Mouse (Mus musculus) ES-Bruce4 (cell line): ENCODE results near the gene Ifih1. TPM values are rescaled to one million over a fixed set of nuclear protein-coding genes. Genes with fewer than 3 reads are reported as not detected.

Experiments
- H3K27ac ChIP-seq: 2 replicates; pipeline ENCODE4 v1.5.1; 2012; ENCODE audit warnings: low read length, inconsistent platforms; ENCODE audit not compliant: insufficient read depth
- H3K27me3 ChIP-seq: 2 replicates; pipeline ENCODE4 v1.6.1; 2012; ENCODE audit warnings: mild to moderate bottlenecking, low read length, inconsistent platforms; ENCODE audit not compliant: control insufficient read depth, poor library complexity, insufficient read depth, severe bottlenecking
- H3K36me3 ChIP-seq: 2 replicates; pipeline ENCODE4 v1.6.1; 2012; ENCODE audit warnings: inconsistent platforms, mild to moderate bottlenecking, low read length, moderate library complexity; ENCODE audit not compliant: control insufficient read depth, poor library complexity, insufficient read depth, severe bottlenecking
- H3K4me1 ChIP-seq: one replicate; pipeline ENCODE4 v1.8.1; 2011; ENCODE audit warnings: low read length; ENCODE audit not compliant: control insufficient read depth, insufficient read depth
- H3K4me3 ChIP-seq: 2 replicates; pipeline ENCODE4 v1.5.1; 2011; ENCODE audit warnings: low read depth, mild to moderate bottlenecking, low read length
- H3K9ac ChIP-seq: 2 replicates; pipeline ENCODE4 v1.6.1; 2012; ENCODE audit warnings: low read depth, mild to moderate bottlenecking, inconsistent platforms; ENCODE audit not compliant: poor library complexity, severe bottlenecking
- H3K9me3 ChIP-seq: replicated peaks from 2 replicates; pipeline ENCODE4 v1.6.1; 2012; ENCODE audit warnings: mild to moderate bottlenecking, low read length, inconsistent platforms; ENCODE audit not compliant: control insufficient read depth, poor library complexity, insufficient read depth, severe bottlenecking
- CTCF ChIP-seq: IDR thresholded peaks from one replicate; pipeline ENCODE4 v1.8.1; 2011; ENCODE audit warnings: low read depth, low read length
- EP300 ChIP-seq: IDR thresholded peaks from 2 replicates; pipeline ENCODE4 v1.6.1; 2011; ENCODE audit warnings: low read depth, low read length; ENCODE audit not compliant: insufficient read depth
- POLR2A ChIP-seq: IDR thresholded peaks from one replicate; pipeline ENCODE4 v1.8.1; 2011; ENCODE audit warnings: low read length; ENCODE audit not compliant: insufficient read depth
- polyA plus RNA-seq: library from polyadenylated mRNA; stranded (reverse); fragments of >200 nt; gene quantifications from 2 replicates; pipeline ENCODE4 v1.2.4, GENCODE M21; 2011; ENCODE audit warnings: low read depth; ENCODE audit not compliant: missing spikeins, insufficient read depth, insufficient read length

Ifih1 gene
- polyA plus RNA-seq, 1 experiment, result 3.1 TPM

- no peaks in the 10 kb centered on the region for H3K27me3 ChIP-seq
- H3K9me3 ChIP-seq, result no peaks in the 10 kb centered on the region
- TF ChIP-seq CTCF, result no peak
- no peak for TF ChIP-seq EP300
- TF ChIP-seq POLR2A, result no peak
- H3K4me1 ChIP-seq, result no peaks in the 10 kb centered on the region
- H3K27ac ChIP-seq, result no peak overlapping the region
- H3K36me3 ChIP-seq, result no peaks in the 10 kb centered on the region
- H3K4me3 ChIP-seq, result no peak overlapping the region
- no peak overlapping the region for H3K9ac ChIP-seq
These were observed 42.5 kb downstream of the Ifih1 start for GRCm38 (mm10) chr2:62603530-62603929.

DNA sequence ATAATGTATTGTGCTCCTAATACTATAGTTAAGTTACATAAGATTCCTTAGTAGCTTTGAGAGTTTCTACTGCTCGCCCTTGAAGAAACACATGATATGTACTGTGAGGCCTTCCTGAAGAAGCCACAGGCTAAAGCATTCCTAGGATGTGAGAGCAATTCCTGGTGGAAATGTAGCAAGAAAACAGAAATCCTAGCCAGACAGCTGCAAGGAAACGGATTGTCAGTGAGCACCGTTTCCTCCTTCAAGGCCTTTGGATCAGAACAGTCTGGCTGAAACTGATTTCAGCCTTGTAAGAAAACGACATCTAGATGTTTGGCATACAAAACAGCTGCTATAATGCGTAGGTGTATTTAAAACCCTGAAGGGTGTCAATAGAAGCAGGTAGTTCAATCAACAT is 49.5 kb downstream of the Ifih1 start:
- Histone ChIP-seq H3K36me3 (no peaks in the 10 kb centered on the region), H3K4me1 (no peaks in the 10 kb centered on the region), H3K4me3 (no peak overlapping the region), H3K27me3 (no peaks in the 10 kb centered on the region), H3K27ac (no peak overlapping the region), H3K9me3 (no peaks in the 10 kb centered on the region), H3K9ac (no peak overlapping the region)
- TF ChIP-seq CTCF (no peak), POLR2A (no peak), EP300 (no peak)

DNA sequence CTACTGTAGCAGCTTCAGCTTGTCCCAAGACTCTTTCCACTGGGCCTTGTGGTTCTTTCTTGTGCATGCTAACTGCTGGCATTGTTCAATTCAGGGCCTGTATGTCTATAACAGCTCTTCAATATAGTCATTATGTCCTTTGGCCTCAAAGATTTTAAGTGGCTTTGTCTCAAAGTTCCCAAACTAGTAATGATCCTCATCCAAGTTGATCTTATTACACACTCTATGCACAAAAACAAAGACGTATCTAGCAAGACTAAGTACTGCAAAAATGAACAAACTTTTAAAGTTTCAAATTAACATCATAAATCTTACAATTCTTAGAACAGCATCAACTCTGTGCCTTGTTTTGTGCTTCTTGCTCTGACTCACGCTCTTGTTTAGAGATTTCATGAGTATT is 51.6 kb downstream of the Ifih1 start:
- Histone ChIP-seq H3K4me3 (no peak overlapping the region), H3K9me3 (no peaks in the 10 kb centered on the region), H3K4me1 (no peaks in the 10 kb centered on the region), H3K9ac (no peak overlapping the region), H3K36me3 (no peaks in the 10 kb centered on the region), H3K27ac (no peak overlapping the region), H3K27me3 (no peaks in the 10 kb centered on the region)
- TF ChIP-seq CTCF (no peak), POLR2A (no peak), EP300 (no peak)

DNA sequence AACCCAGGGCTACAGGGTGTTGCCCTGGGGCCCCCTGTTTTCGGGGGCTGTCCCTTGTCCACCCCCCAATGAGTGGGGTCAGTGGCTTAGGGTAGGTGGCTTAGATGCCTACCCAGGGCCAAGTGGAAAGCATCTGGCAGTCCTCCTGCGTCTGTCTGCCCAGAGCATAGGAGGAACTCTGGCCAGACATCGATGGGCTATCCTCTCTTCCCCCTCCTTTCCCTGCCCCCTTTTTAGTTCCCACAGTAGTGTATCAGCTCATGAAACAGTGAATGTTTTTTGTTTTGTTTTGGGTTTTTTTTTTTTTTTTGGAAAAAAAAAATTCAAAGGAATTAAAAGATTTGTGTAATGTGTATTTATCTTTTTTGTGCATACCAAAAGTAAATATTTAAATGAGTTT is 54.5 kb downstream of the Ifih1 start:
- H3K36me3 ChIP-seq, result no peaks in the 10 kb centered on the region
- no peak overlapping the region for H3K27ac ChIP-seq
- H3K4me1 ChIP-seq, result no peaks in the 10 kb centered on the region
- H3K9ac ChIP-seq, result no peak overlapping the region
- H3K27me3 ChIP-seq, result no peaks in the 10 kb centered on the region
- no peak overlapping the region for H3K4me3 ChIP-seq
- H3K9me3 ChIP-seq, result no peaks in the 10 kb centered on the region
- TF ChIP-seq POLR2A (no peak), CTCF (no peak), EP300 (no peak)

DNA sequence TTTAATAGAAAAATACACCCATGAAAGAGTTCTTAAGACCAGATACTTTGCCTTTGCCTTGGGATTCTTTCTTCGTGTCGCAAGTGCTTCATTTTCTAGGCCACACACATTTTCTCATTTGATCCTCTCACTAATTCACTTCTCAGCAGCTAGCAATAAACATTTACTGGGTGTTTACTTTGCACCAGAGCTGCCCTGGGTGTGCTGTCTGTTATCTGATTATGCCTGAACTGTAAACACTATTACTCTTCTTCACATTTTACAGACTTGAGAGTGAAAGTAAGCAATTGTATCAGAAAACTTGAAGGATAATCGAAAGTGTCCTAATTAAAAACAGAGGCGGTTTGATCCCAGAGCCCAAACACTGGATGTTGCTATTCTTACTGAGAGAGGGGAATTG is 56.7 kb downstream of the Ifih1 start:
- H3K36me3 ChIP-seq, result no peaks in the 10 kb centered on the region
- TF ChIP-seq POLR2A (no peak), EP300 (no peak), CTCF (no peak)
- no peak overlapping the region for H3K4me3 ChIP-seq
- no peak overlapping the region for H3K9ac ChIP-seq
- H3K27ac ChIP-seq, result no peak overlapping the region
- H3K9me3 ChIP-seq, result no peaks in the 10 kb centered on the region
- H3K4me1 ChIP-seq, result no peaks in the 10 kb centered on the region
- no peaks in the 10 kb centered on the region for H3K27me3 ChIP-seq

DNA sequence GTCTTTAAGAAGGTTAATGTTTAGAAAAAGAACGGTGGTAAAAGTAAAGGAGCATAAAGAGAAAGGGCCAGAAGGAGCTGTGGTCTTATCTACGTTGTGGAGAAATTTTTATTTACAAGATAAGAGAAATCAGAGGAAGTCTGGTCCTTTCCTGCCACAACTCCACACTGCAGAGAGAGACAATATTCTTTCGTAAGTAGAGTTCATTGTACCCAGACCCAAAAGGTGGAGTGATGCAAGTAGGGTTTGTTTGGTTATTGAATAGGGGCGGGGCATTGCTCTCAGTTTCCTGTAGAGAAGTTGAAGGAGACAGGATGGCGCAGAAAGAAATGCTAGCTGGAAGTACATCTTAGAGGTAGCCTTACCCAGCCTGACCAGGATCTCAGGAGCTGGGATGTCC is 60.3 kb downstream of the Ifih1 start:
- no peak overlapping the region for H3K9ac ChIP-seq
- no peaks in the 10 kb centered on the region for H3K9me3 ChIP-seq
- H3K27ac ChIP-seq, result no peak overlapping the region
- H3K4me3 ChIP-seq, result no peak overlapping the region
- no peaks in the 10 kb centered on the region for H3K36me3 ChIP-seq
- H3K27me3 ChIP-seq, result no peaks in the 10 kb centered on the region
- TF ChIP-seq POLR2A (no peak), EP300 (no peak), CTCF (no peak)
- H3K4me1 ChIP-seq, result no peaks in the 10 kb centered on the region
